Mouse (Mus musculus): ENCODE results near the gene Nrxn2. TPM values are rescaled to one million over a fixed set of nuclear protein-coding genes. Genes with fewer than 3 reads are reported as not detected.

Gene Nrxn2
- polyA plus RNA-seq, 1 experiment: 7.0 TPM

GRCm38 (mm10) chr19:6519483-6519882 is 101.0 kb downstream of the Nrxn2 start:
- H3K27me3 ChIP-seq (ENCODE audit: control insufficient read depth, insufficient read depth, low read length, poor library complexity, severe bottlenecking): no peaks in the 10 kb centered on the region
- no peaks in the 10 kb centered on the region for H3K9me3 ChIP-seq (replicated peaks; ENCODE audit: control insufficient read depth, insufficient read depth, low read length, poor library complexity, severe bottlenecking)
- H3K4me1 ChIP-seq (ENCODE audit: control insufficient read depth, insufficient read depth, low read length): no peaks in the 10 kb centered on the region
- no peak overlapping the region for H3K9ac ChIP-seq (ENCODE audit: low read depth, poor library complexity, severe bottlenecking)
- no peak overlapping the region for H3K4me3 ChIP-seq (ENCODE audit: low read depth, low read length)
- H3K36me3 ChIP-seq (ENCODE audit: control insufficient read depth, insufficient read depth, low read length, poor library complexity, severe bottlenecking): no peaks in the 10 kb centered on the region
- TF ChIP-seq CTCF (IDR thresholded peaks at IDR 0.05; ENCODE audit: low read depth, low read length) (no peak), POLR2A (IDR thresholded peaks at IDR 0.05; ENCODE audit: insufficient read depth, low read length) (no peak), EP300 (IDR thresholded peaks at IDR 0.05; ENCODE audit: insufficient read depth, low read depth, low read length) (no peak)
- H3K27ac ChIP-seq (ENCODE audit: insufficient read depth, low read length): no peak overlapping the region

- H3K27me3 ChIP-seq (ENCODE audit: control insufficient read depth, insufficient read depth, low read length, poor library complexity, severe bottlenecking): no peaks in the 10 kb centered on the region
- no peaks in the 10 kb centered on the region for H3K9me3 ChIP-seq (replicated peaks; ENCODE audit: control insufficient read depth, insufficient read depth, low read length, poor library complexity, severe bottlenecking)
- no peak for TF ChIP-seq POLR2A (IDR thresholded peaks at IDR 0.05; ENCODE audit: insufficient read depth, low read length)
- TF ChIP-seq EP300 (IDR thresholded peaks at IDR 0.05; ENCODE audit: insufficient read depth, low read depth, low read length): no peak
- TF ChIP-seq CTCF (IDR thresholded peaks at IDR 0.05; ENCODE audit: low read depth, low read length): no peak
- no peak overlapping the region for H3K4me3 ChIP-seq (ENCODE audit: low read depth, low read length)
- H3K4me1 ChIP-seq (ENCODE audit: control insufficient read depth, insufficient read depth, low read length): no peaks in the 10 kb centered on the region
- H3K27ac ChIP-seq (ENCODE audit: insufficient read depth, low read length): no peak overlapping the region
- no peaks in the 10 kb centered on the region for H3K36me3 ChIP-seq (ENCODE audit: control insufficient read depth, insufficient read depth, low read length, poor library complexity, severe bottlenecking)
- H3K9ac ChIP-seq (ENCODE audit: low read depth, poor library complexity, severe bottlenecking): no peak overlapping the region
Observed at GRCm38 (mm10) chr19:6521630-6522029, 103.1 kb downstream of the Nrxn2 start.

- Histone ChIP-seq H3K36me3 (ENCODE audit: control insufficient read depth, insufficient read depth, low read length, poor library complexity, severe bottlenecking) (no peaks in the 10 kb centered on the region), H3K4me1 (ENCODE audit: control insufficient read depth, insufficient read depth, low read length) (no peaks in the 10 kb centered on the region), H3K27ac (ENCODE audit: insufficient read depth, low read length) (no peak overlapping the region), H3K27me3 (ENCODE audit: control insufficient read depth, insufficient read depth, low read length, poor library complexity, severe bottlenecking) (no peaks in the 10 kb centered on the region), H3K9ac (ENCODE audit: low read depth, poor library complexity, severe bottlenecking) (no peak overlapping the region), H3K4me3 (ENCODE audit: low read depth, low read length) (no peak overlapping the region), H3K9me3 (replicated peaks; ENCODE audit: control insufficient read depth, insufficient read depth, low read length, poor library complexity, severe bottlenecking) (no peaks in the 10 kb centered on the region)
- no peak for TF ChIP-seq POLR2A (IDR thresholded peaks at IDR 0.05; ENCODE audit: insufficient read depth, low read length)
- TF ChIP-seq CTCF (IDR thresholded peaks at IDR 0.05; ENCODE audit: low read depth, low read length): no peak
- no peak for TF ChIP-seq EP300 (IDR thresholded peaks at IDR 0.05; ENCODE audit: insufficient read depth, low read depth, low read length)
Observed at GRCm38 (mm10) chr19:6522289-6522688, 103.8 kb downstream of the Nrxn2 start.

GRCm38 (mm10) chr19:6525023-6525422 is 106.5 kb downstream of the Nrxn2 start:
- Histone ChIP-seq H3K27me3 (ENCODE audit: control insufficient read depth, insufficient read depth, low read length, poor library complexity, severe bottlenecking) (no peaks in the 10 kb centered on the region), H3K9me3 (replicated peaks; ENCODE audit: control insufficient read depth, insufficient read depth, low read length, poor library complexity, severe bottlenecking) (no peaks in the 10 kb centered on the region), H3K27ac (ENCODE audit: insufficient read depth, low read length) (no peak overlapping the region), H3K9ac (ENCODE audit: low read depth, poor library complexity, severe bottlenecking) (no peak overlapping the region), H3K4me1 (ENCODE audit: control insufficient read depth, insufficient read depth, low read length) (peaks cover 2% of the 10 kb centered on the region), H3K4me3 (ENCODE audit: low read depth, low read length) (no peak overlapping the region), H3K36me3 (ENCODE audit: control insufficient read depth, insufficient read depth, low read length, poor library complexity, severe bottlenecking) (no peaks in the 10 kb centered on the region)
- TF ChIP-seq EP300 (IDR thresholded peaks at IDR 0.05; ENCODE audit: insufficient read depth, low read depth, low read length) (no peak), POLR2A (IDR thresholded peaks at IDR 0.05; ENCODE audit: insufficient read depth, low read length) (no peak), CTCF (IDR thresholded peaks at IDR 0.05; ENCODE audit: low read depth, low read length) (no peak)

- TF ChIP-seq EP300 (IDR thresholded peaks at IDR 0.05; ENCODE audit: insufficient read depth, low read depth, low read length) (no peak), CTCF (IDR thresholded peaks at IDR 0.05; ENCODE audit: low read depth, low read length) (no peak), POLR2A (IDR thresholded peaks at IDR 0.05; ENCODE audit: insufficient read depth, low read length) (no peak)
- no peak overlapping the region for H3K9ac ChIP-seq (ENCODE audit: low read depth, poor library complexity, severe bottlenecking)
Observed at GRCm38 (mm10) chr19:6526010-6526409, 107.5 kb downstream of the Nrxn2 start.

GRCm38 (mm10) chr19:6527439-6527838 is 108.9 kb downstream of the Nrxn2 start:
- H3K27ac ChIP-seq (ENCODE audit: insufficient read depth, low read length): no peak overlapping the region
- H3K36me3 ChIP-seq (ENCODE audit: control insufficient read depth, insufficient read depth, low read length, poor library complexity, severe bottlenecking): no peaks in the 10 kb centered on the region
- H3K4me3 ChIP-seq (ENCODE audit: low read depth, low read length): no peak overlapping the region
- H3K9me3 ChIP-seq (replicated peaks; ENCODE audit: control insufficient read depth, insufficient read depth, low read length, poor library complexity, severe bottlenecking): no peaks in the 10 kb centered on the region
- peaks cover 3% of the 10 kb centered on the region for H3K4me1 ChIP-seq (ENCODE audit: control insufficient read depth, insufficient read depth, low read length)
- H3K27me3 ChIP-seq (ENCODE audit: control insufficient read depth, insufficient read depth, low read length, poor library complexity, severe bottlenecking): peaks cover 8% of the 10 kb centered on the region; the same call in 1 of the 2 replicates
- H3K9ac ChIP-seq (ENCODE audit: low read depth, poor library complexity, severe bottlenecking): no peak overlapping the region
- TF ChIP-seq EP300 (IDR thresholded peaks at IDR 0.05; ENCODE audit: insufficient read depth, low read depth, low read length) (no peak), POLR2A (IDR thresholded peaks at IDR 0.05; ENCODE audit: insufficient read depth, low read length) (no peak), CTCF (IDR thresholded peaks at IDR 0.05; ENCODE audit: low read depth, low read length) (no peak)

More at GRCm38 (mm10) chr19:6526010-6526409, 107.5 kb downstream of the Nrxn2 start:
- no peak overlapping the region for H3K27ac ChIP-seq (ENCODE audit: insufficient read depth, low read length)
- H3K36me3 ChIP-seq (ENCODE audit: control insufficient read depth, insufficient read depth, low read length, poor library complexity, severe bottlenecking): no peaks in the 10 kb centered on the region
- peaks cover under 1% of the 10 kb centered on the region; the same call in 1 of the 2 replicates for H3K27me3 ChIP-seq (ENCODE audit: control insufficient read depth, insufficient read depth, low read length, poor library complexity, severe bottlenecking)
- H3K4me1 ChIP-seq (ENCODE audit: control insufficient read depth, insufficient read depth, low read length): peaks cover 3% of the 10 kb centered on the region
- no peak overlapping the region for H3K4me3 ChIP-seq (ENCODE audit: low read depth, low read length)
- H3K9me3 ChIP-seq (replicated peaks; ENCODE audit: control insufficient read depth, insufficient read depth, low read length, poor library complexity, severe bottlenecking): no peaks in the 10 kb centered on the region

Measured in ES-Bruce4 (cell line).